Mouse (Mus musculus): ENCODE data around the gene Abca7.
"Not testable (repeated sequence)": the region's sequence is repeated elsewhere in the genome, so short reads cannot be mapped to it uniquely, and the experiment has no call there.

The Abca7 gene

DNA sequence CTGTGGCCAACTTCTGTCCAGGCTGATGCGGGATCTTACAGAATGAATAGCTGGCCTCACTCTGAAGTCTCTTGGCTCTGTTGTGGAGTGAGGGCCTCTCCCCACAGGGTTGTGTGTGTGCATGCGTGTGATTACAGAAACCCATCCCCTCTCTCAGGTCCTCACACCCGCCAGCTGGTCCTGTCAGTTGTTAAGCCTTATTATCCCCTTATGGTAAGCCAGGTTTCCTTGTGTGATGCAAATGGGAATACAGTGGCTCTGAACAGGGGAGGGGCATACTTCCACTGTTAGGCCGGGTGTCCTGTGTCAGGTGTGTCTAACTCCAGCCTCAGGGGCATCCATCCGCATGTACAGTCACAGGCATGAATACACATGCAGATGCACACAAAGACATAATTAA, 49.5 kb downstream of the Abca7 start:
- no peak for DNase-seq (ENCODE audit: low read depth)

DNA sequence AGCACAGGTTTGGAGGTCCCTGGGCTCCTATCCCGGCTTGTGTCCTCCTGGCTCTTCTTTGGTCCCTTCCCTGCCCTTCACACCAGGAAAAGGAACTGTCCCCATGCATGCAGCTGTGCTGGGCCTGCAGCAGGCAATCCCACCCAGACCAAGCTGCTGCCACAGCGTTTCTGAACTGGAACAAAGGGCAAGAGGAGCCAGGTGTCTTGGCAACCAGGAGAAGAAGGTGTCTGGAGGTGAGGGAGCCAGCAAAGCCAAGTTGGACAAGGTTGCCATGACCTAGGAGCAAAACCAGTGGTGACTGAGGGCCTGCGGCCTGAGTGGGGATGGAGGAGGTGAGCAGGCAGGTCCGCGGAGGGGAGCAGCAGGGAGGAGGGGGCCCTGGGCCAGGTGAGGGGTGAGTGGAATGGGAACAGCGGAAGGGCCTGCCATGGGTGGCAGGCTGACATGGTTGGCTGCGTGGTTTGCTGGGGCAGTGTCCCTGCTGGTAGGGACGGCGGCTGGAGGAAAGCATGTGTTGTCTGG, 50.8 kb downstream of the Abca7 start, which contains the start of gene Gpx4:
Gene Gpx4 (plus strand): TSS at position 126 of the 525 bp plus-strand sequence.
- no peak for DNase-seq (ENCODE audit: low read depth)

DNA sequence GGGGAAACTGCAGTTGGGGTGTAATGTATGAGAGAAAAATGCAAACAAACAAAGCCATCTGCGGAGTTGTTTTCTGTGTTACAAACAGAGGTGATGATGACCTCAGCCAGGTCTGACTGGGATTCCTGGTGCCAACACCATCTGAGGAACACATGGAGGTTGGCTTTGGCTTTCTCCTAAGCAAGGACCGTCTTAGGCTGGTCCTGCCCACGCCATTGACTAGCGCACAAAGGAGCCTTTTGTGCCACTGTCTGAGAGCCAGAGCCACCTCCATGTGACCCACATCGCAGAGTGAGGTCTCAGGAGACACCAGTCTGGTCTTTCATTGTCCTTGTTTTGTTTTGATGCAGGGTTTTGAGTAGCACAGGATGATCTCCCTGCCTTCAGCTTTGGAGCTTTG, 52.1 kb downstream of the Abca7 start:
- no peak for DNase-seq (ENCODE audit: low read depth)

DNA sequence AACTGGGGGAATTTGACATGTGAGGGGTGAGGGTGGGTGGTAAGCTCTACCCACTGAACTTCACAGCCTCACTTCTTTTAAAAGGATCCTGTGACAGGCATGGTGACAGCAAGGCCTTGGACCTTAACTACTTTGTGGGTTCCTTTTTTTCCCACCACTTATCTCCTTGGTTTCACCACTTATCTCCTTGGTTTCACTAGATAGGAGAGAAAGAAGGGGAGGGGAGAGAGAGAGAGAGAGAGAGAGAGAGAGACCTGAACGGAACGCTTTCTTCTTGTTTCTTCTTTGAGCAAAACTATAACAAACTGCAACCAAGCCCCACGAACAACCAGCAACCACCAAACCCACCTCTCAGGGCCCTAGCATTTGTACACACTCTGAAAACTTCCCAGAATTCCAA, 52.5 kb downstream of the Abca7 start:
- no peak for DNase-seq (ENCODE audit: low read depth)

DNA sequence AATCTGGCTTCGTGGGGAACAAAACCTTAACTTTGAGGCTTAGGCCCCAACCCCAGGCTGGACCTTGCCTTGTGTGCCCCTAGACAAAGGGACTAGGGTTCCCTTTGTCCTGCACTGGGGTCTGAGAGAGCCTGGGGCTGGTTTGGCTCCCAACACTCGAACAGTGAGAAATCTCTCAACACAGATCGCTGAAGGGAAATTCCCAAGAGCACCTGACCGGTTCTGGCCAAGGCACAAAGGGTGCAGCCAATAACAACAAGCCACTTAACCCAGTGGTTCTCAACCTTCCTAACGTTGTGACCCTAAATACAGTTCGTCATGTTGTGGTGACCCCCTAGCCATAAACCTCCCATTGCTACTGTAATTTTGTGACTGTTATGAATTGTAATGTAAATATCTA, 54.0 kb downstream of the Abca7 start:
- DNase-seq (ENCODE audit: low read depth), result no peak

DNA sequence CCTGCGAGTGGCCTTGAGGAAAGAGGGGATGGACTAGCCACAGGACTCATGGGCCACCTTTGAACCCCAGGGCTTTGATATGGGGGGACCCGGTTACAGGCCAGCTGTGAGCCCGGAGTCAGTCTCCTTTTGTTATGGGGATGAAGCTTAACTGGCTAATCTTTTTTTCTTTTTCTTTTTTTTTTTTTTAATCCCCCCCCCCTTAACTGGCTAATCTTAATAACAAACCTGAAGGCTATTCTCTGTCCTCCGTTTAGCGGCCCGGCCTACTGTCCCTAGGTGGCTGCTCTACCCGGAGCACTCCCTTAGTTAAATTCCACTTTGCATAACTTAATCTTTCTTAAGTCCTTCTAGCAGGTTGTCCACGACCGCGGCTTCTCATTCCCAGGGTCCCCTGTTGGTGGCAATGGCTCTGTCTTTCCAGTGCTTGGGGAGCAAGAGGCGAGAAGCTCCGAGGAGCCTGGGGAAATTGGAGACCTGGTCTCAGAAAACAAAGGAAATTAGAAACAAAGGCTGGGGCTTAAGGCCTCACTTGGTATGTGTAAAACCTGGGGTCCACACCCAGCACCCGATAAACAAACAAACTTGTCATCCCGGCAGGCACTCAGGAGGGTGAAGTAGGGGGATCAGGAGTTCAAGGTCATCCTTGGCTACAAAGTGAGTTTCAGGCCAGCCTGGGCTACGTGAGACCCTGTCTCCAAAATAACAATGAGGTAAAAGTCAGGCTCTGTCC, 54.8 kb downstream of the Abca7 start:
- DNase-seq (ENCODE audit: low read depth), result no peak

DNA sequence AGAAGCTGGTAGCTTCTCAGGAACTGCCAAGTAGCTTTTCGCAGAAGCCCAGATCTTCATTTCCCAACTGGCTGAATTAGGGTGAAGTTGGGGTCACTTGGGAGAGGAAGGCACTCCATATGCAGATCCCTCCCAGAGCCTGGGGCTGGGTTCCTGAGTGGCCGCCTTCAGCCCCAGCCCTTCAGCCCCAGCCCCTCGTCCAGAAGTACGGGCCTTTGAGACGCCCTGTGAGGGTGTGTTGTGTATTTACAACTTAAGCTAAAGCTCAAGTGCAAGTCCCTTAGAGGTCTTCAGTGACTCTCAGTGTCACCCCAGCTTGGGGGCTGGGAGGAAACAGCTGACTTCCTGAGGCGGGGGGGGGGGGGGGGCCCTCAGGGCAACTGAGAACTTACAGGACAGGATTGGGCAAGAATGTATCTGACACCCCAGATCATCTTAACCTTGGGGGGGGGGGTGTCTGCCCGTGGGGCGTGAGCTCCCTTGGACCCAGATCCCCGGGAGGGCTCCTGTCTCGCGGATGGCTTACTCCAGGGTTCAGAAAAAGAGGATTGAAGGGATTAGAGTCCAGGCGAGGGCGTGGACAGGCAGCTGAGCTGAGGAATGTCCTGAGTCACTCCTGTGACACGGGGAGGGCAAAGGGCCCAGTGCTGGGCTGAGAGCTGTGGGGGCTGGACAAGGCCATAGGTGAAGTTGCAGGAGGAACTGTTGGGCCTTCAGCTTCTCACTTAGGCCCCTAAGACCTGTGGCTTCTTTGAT, 55.5 kb downstream of the Abca7 start:
- DNase-seq (ENCODE audit: low read depth), result no peak

DNA sequence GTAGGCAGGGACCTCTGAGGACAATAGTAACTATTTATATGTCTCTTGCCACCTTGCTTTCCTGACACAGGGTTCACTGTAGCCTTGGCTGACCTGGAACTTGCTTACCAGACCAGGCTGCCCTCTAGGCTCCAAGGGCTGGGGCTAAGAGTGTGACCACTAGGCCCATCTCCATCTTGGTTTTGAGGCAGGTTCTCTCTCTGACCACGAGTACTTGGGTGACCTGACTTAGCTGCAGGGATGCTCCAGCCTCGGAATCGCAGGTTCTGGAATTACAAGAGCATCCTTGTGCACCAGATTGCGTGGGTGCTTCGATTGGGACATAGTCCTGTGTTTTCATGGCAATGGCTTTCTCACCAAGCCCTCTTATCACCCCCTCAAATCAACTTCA, 56.1 kb downstream of the Abca7 start:
- no peak for DNase-seq (ENCODE audit: low read depth)

DNA sequence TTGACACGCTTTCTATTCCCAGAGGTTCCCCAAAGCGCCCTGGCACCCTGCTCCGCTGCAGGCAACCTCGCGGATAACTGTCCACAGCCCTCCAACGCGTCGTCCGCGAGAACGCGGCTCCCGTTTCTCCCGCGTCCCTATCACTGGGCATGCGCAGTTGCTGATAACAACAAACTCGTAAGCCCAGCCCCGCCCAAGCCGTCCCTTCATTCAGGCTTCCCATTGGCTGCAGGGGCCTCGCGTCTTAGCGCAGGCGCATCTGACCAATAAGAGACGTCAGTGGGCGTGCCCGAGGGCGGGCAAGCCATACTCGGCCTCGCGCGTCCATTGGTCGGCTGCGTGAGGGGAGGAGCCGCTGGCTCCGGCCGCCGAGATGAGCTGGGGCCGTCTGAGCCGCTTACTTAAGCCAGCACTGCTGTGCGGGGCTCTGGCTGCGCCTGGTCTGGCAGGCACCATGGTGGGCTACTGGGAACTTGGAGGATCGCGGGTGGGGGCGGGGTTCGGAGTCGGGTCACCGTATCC, 57.0 kb downstream of the Abca7 start:
- peak; percentile 100 for DNase-seq (ENCODE audit: low read depth)

DNA sequence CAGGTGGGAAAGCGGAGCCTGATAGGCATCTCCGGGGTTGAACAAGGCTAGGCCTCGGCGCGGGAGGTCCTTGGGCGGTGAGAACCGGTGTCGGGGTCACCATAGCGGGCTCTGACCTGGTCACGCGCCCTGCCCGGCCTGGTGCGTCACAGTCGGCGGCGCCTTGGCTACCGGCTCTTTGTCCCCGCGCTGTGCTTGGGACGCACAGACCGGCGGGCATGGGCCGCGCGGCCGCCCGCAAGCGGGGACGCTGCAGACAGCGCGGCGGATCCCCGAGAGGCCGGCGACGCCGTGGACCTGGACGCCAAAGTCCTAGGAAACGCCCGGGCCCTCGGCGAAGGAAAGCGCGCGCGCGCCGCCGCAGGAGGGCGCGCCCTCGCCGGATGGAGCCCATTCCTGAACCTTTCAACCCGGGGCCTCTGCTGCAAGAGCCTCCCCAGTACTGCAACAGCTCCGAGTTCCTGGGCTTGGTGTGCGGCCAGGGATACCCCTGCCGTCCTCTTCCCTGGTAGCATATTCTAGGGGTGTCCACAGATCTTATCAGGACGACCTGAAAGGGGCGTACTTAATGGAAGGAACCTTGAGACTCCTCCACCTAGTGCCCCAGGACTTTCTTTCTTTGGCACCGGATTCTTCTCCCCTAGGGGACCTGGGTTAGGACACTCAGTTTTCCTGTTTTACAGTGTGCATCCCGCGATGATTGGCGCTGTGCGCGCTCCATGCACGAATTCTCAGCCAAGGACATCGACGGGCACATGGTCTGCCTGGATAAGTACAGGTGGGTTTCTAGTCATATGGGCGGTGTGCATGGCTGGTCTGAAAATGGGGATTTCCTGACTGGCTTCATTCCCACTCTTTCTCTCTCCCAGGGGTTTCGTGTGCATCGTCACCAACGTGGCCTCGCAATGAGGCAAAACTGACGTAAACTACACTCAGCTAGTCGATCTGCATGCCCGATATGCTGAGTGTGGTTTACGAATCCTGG, 57.8 kb downstream of the Abca7 start:
- no peak for DNase-seq (ENCODE audit: low read depth)

DNA sequence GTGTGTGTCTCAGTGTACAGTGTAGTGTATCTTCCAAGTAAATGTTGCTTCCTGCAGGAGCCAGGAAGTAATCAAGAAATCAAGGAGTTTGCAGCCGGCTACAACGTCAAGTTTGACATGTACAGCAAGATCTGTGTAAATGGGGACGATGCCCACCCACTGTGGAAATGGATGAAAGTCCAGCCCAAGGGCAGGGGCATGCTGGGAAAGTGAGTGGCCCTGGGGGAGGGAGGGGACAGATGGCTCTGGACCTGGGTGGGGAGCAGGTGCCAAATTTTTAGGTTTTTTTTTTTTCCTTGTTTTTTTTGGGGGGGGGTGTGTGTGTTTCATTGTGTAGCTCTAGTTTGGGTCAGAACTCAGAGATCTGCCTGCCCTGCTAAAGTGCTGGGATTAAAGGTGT, 58.6 kb downstream of the Abca7 start:
- DNase-seq (ENCODE audit: low read depth), result not testable (repeated sequence)

DNA sequence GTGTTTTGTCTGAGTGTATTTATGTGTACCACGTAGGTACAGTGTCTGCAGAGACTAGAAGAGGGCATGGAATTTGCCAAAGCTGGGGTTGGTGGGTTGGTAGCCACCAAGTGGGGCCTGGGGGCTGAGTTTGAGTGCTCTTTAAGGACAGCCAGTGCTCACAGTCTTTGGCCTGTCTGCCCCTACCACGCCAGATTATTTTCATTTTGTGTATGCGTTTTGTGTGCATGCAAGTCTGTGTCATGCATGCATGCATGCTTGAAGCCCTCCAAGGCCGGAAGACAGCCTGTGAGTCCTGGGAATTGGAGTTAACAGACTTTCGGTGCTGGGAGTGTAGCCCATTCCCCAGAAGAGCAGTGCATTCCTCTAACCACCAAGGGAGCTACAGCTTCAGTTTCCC, 59.1 kb downstream of the Abca7 start:
- no peak for DNase-seq (ENCODE audit: low read depth)

DNA sequence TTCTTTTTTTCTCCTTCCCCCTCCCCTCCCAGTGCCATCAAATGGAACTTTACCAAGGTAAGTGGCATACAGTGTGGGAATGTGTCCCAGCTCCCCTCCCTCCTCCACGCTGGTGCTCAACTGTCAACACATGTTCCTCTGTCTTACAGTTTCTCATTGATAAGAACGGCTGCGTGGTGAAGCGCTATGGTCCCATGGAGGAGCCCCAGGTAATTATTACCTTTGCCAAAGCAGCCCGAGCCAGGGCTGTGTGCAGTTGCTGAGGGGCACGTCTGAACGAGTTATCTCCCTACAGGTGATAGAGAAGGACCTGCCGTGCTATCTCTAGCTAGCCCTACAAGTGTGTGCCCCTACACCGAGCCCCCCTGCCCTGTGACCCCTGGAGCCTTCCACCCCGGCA, 59.6 kb downstream of the Abca7 start:
- DNase-seq (ENCODE audit: low read depth), result no peak

DNA sequence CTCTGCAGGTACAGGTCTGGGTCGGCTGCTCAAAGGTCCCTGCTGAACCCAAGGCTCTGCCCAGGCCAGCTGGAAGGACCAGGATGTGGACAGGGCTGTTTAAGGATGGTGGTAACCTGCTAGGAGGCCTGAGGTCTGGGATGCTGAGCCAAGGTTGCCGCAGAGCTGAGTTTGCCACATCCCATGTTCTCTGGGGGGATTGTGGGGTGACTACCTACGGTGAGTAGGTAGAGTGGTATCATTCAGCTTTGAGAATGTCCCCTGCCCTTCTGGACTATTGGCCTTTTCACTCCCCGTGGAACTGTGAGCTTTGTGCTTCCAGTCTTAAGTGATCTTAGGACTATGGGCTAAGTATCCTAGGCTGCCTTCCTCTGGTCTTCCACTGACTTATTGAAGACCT, 60.2 kb downstream of the Abca7 start:
- DNase-seq (ENCODE audit: low read depth), result no peak

DNA sequence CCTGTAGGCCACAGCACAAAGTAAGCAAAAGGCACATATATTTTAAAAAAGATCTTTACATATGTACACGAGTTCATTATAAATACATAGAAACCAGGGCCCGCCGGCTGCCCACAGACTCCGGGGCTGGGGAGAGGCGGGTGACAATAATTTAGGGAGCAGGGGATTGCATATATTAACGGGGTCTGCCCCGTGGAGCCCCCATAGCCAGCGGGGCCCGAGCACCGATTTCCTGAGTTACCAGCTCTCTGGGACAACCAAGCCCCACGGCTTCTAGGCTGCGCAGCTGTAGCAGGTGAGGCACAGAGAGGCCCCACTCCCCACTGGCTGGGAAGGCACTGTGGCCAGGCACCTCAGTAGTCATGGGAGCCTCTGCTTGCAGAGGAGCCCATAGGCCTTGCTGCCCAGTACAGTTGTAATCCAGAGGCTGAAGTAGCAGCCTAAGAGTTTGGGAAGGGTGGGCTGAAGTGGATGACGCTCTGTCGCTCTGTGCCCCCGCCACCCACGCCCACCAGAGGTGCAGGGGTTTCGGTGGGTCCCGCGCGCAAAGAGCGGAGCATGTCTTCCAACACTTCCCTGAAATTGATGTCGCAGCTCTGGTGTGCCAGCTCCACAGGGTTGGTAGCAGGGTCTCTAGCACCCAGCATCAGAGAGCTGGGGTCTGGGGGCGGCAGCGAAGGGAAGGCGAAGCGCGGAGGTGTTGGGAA, 60.8 kb downstream of the Abca7 start:
- no peak for DNase-seq (ENCODE audit: low read depth)

DNA sequence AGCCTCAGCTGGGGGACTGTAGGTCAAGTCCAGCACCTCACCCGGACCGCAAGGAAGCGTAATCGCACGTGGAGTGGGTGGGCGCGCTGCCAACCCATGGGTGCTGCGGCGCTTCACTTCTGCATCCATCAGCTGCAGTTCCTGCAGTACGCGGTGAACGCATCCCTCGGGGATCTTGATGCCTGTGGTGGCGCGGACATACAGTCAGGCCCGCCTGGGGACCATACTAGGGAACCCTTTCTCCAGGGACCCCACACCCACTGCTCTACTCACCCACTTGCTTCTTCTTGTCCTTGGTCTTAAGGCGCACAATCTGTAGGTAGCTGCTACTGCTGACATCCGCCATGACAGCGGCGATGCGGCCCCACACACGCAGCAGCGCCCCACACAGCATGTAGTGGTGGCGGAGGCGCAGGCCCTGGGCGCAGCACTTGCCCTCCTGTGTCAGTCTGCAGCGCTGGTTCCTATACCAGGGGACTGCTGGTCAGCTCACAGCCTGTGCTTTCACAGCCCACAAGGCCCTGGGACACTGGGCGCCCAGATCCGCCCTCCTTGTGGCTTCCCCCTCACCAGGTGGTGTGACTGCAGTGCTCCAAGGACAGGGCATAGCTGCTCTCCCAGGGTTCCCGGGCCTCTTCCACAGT, 61.5 kb downstream of the Abca7 start:
- no peak for DNase-seq (ENCODE audit: low read depth)

DNA sequence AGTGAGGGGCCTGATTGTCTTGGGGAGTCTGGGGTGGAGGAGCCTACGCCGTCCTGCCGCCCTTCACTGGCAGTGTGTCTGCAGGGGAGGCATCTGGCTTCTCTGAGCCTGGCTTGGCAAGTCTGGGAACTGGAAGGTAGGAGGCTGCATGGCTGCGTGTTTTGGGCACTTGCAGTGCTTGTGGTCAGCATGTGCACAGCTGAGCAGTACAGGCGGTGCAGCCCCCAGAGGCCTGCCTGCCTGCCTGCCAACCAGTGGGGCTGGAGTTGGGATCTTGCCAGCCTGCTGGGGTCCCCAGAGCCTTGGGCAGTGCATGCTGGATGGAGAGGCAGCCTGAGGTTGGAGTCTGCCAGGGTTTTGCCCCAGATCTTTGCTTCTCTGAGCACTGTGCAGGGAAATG, 66.8 kb downstream of the Abca7 start:
- DNase-seq (ENCODE audit: low read depth), result no peak

DNA sequence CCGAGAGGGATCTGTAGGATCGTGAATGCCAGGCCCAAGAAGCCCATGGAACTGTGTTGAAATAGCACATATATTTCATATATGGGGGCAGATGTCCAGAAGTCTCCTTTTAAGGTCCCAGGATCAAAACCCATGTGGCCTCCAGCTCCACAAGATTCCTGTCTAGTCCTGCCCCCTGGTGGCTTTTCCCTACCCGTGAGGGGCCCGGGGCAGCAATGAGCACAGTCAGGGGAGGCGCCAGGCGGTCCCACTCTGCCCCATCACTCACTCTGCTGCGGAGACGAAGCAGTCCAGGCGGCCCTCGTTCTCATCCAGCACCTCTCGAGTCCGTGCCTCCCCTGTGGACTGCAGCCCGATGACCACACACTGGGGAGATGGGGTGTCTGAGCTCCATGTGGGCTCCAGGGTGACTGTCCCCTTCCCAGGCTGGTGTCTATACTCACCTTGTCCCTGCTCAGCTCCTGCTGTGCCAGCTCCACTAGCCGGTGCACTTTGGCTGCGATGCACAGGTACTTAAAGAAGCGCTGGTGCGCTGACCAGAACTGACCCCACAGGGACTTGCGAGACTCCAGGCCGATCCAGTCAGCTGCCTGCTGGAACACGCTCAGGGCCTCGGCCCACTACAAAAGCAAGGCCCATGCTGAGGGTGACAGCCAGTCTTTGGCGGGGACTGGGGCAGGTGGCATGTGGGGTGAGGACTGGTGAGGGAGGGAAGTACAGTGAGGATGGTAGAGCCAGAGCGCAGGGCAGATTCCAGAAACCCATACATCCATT, 67.8 kb downstream of the Abca7 start:
- no peak for DNase-seq (ENCODE audit: low read depth)

Measured in c-Kit-positive CD71-negative TER-119-negative erythroid progenitor cells, embryonic 14.5 days (primary cell).